Mouse (Mus musculus): ENCODE measurements around the gene Cdkl3. TPM values are rescaled to one million over a fixed set of nuclear protein-coding genes. Genes with fewer than 3 reads are reported as not detected.

Gene Cdkl3
- total RNA-seq, 2 experiments from 2014 or later, result 3.3 to 4.8 TPM

DNA sequence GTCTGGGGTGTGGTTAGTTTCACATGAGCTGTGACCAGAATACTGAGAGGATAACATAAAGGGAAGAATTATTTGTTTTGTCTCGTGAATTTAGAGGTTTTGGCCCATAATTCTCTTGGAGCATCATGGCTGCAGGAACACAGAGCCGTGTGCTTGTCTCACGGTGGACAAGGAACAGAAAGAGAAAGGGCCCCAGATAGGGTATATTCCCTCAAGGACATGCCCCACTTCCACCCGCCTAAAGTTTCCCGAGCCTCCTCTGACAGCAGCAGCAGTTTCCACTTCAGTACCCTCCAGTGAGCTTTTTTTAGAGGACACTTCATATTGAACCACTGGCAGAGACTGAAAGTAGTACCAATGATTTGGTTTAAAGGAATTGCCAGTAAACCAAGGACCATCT is 7.5 kb downstream of the Cdkl3 start:
- no peak for DNase-seq

DNA sequence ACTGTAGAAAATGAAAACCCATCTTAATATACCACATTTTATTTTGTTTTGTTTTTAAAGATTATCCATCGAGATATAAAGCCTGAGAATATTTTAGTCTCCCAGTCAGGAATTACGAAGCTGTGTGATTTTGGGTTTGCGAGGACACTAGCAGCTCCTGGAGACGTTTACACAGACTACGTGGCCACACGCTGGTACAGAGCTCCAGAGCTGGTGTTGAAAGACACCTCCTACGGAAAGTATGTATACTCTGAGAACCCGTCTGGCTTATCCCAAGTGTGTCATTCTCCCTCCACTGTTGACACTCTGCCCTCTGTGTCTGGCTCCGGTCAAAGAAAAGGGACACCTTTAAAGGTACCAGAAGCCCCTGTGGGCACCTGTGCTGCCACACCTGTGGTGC is 14.2 kb downstream of the Cdkl3 start:
- no peak for DNase-seq

DNA sequence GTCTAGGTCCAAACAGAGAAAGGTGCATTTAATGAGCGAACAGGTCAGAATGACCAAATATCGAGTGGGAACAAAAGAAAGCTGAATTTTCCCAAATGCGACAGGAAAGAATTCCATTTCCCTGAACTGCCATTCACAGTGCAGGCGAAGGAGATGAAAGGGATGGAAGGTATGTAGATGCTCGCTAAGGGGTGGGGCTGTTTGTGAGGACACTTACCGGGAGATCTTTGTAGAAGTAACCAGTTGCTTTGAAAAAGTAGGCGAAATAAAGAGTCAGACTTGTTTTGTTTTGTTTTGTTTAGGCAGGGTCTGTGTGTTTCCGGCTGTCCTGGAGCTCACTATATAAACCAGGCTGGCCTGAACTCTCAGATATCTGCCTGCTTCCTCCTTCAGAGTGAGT is 28.3 kb downstream of the Cdkl3 start:
- no peak for DNase-seq

DNA sequence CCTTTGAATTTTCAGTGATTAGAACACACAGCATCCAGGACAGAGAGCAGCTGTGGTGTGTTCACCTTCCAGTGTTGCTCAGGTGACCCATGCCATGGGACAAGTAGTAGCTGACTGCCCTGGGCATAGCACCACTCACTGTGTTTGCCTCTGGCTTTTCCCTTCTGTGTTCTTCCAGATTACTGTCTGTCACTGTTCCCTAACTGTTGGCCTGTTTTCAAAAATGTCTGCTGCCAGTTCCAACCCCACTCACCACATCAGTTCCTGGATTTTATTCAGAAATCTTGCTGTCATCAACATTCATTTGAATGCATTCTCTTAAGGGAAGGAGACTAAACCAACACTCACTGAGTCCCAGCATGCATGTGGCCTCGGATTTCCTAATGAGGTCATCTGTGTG is 29.9 kb downstream of the Cdkl3 start:
- DNase-seq, result no peak

DNA sequence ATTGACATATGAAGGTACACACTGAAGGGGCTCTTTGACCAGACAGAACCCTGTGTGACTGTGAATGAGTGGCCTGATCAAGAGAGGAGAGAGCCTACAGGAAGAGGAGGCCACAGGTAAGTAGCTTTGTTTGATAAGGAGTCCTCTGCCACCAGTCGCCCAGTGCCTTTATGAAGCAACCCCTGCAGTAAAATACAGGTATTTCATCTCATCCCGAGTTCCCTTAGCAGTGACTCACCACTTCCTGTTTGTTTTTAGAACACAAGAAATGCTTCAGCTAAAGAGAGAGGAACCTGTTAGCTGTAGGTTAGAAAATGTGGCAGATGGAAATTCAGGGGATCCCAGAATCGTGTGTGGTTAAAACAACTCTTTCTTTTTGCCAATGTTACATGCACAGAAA is 31.9 kb downstream of the Cdkl3 start:
- no peak for DNase-seq

DNA sequence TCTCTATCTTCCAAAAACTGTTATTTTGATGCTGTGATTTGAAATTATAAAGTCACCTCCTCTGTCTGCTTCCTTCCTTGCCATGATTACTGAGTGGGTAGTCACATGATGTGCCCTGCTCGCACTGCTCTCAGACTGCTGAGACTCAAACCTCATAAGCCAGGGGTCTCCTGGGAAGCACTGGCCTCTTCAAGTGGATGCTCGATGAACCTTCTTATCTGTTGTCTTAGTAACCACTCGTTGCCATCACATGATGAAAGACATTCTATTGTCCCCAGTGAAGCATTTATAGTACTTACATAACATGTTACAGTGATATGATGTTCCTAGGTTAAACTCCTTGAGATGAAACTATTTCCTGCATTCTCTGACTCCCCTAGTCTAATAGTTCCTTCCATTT is 33.6 kb downstream of the Cdkl3 start:
- no peak for DNase-seq

DNA sequence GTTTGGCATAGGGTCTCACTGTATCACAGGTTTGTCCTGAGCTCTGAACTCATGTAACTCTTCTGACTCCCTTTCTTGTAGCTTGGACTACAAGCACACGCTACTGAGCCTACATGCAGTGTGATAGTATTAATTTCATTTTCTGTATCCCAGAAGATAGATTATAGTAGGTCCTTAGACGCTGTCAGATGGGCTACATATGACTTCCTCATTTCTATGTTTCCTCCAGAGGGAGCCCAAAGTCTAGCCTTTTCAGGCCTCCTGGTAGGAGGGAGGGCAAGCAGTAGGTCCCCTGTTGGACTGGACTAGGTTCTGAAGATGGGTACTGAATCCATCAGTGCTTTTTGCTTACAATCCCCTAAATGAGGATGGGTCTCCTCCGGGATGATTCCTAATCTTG is 39.2 kb downstream of the Cdkl3 start:
- no peak for DNase-seq

DNA sequence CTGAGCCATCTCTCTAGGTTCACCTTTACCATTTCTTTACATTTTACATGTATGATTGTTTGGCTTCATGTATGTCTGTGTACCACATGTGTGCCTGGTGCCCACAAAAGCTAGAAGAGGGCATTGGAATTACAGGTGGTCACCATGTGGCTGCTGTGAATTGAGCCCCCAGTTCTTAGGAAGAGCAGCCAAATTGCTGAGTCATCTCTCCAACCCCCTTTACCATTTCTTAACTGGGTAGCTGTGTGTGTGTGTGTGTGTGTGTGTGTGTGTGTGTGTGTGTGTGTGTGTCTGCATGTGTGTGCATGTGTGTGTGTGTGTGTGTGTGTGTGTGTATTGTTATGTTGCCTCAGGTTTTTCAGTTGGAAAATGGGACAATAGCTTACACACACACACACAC is 40.1 kb downstream of the Cdkl3 start:
- no peak for DNase-seq

DNA sequence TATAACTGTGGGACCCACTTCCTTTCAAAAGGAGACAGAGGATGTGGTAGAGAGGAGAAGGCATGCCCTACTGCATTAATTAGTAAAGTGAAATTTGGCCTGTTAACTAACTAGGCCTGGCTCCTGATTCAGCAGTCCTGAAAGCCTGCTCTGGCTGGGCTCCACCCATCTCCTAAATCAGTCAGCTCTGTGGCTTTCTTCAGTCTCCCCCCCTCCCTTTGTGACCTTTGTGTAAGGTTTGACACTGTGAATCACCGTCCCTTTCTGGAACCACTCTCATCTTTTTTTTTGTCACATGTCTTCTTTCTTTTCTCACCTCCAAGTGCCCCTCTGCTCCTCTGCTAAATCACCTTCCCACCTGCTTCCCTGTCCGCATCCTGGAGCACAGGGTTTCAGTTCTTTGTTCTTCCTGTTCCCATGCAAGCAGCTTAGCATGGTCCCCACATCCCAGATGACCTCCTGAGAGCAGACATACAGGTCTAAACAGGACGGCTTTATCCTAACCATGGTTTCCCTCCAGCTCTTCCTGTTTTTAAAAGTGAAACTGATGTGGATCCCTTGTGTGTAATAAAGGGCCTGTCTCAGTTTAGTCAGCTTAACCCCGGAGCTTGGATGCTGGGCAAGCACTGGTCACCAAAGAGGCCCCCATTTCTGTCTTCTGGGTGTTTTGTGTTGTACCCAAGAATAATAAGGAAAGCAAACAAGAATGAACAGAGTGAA is 42.6 kb downstream of the Cdkl3 start:
- peak; percentile 59 to 64 for DNase-seq

DNA sequence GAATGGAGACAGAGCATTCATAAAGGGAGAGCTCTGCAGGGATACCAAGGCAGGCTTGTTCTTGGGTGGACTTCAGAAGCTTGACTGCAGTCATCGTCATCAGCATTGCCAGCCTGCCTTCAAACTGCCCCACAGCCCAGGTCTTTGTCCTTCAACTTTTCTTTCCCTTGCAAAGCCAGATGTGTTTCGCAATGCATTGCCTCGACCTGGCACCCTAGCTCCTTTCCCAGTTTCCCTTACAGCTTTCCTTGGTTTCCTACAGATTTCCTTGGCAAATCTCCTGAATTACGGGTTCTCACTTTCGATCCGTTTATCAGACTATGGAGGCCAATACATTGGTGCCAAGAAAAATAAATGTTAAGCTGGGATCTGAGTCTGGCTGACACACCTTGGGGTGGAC is 49.4 kb downstream of the Cdkl3 start:
- DNase-seq, result peak; percentile 20 to 44

DNA sequence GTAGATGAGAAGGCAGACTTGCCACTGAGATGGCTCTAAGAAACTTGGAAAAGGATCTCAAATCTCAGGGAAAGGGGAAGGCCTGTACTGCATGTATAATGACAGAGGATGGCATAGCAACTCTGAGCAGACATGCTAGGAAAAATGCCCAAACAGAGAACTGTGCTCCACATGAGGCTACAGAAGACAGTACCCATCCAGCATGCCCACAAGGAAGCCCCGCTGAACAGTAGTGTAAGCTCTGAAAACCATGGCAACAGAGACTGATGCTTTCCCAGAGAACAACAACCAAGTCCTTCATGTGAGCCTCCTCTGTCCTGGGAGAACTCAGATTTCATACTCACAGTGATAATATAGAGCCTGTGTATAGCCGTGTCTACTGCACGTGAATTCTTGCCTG is 50.7 kb downstream of the Cdkl3 start:
- no peak for DNase-seq

DNA sequence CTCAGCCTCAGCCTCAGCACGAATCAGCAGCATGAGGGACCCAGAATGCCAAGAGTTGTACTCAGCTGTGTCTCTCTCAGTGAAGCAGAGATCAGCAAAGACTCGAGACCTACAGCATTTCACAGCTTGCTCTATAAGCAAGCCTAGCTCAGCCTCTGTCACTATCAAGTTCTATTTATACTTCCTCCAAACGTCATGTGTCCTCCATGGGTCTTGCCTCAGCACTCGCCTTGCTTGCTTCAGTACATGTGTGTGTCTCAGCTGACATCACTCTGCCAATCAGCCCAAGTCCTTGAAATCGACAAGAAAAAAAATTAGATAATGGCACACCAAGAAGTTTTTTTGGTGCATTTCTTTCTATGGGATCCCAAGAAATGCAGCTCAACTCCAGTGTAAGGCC is 52.2 kb downstream of the Cdkl3 start:
- no peak for DNase-seq

DNA sequence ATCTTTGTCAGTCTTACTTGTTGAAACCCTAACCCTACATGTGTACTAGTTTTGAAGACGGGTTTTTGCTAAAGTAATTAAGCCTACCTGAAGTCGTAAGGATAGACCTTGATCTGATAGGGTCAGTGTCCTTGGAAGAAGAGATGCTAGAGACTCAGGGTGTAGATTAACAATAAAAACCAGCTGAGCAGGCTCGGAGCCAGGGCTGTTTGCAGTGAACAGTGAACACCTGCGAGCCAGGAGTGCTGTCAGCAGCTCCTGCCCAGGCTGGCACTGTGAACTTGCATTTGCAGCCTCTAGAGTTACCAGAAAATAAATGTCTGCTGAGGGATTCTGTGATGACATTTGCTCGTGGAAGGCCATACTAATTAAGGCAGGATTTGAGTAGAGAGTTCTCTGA is 55.0 kb downstream of the Cdkl3 start:
- DNase-seq, result no peak

DNA sequence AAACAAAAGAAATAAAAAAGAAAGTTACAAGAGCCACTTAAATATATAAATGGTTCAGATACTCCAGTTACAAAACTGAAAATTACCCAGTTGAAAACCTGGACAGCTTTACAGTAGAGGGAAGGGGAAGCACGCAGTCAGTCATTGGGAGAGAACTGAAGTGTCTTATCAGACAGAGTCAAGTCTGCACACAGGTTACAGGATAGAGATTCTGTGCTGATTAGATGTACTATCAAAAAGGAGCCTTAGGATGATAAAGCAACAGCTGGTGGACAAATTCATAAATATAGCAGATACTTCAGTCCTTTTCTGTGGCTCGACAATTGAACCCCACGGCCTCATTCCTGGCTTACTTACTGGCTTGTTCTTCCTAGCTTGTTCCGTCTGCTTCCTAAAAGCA is 56.3 kb downstream of the Cdkl3 start:
- DNase-seq, result no peak

DNA sequence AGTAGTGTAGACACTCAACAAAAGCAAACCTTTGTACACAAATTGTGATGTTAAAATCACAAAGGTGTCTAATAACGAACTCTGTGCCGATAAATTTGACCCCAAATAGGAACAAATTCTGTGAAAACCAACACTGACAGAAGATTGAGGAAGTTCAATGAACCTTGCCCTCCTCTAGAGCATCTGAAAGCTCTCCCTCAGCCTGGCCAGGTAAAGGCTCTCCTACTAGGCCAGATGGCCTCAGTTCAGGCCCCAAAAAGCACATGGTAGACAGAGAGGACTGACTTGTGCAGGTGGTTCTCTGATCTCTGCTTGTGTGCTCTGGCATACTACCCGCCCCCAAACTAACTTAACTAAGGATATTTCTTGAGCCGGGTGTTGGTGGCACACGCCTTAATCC is 58.4 kb downstream of the Cdkl3 start:
- no peak for DNase-seq

DNA sequence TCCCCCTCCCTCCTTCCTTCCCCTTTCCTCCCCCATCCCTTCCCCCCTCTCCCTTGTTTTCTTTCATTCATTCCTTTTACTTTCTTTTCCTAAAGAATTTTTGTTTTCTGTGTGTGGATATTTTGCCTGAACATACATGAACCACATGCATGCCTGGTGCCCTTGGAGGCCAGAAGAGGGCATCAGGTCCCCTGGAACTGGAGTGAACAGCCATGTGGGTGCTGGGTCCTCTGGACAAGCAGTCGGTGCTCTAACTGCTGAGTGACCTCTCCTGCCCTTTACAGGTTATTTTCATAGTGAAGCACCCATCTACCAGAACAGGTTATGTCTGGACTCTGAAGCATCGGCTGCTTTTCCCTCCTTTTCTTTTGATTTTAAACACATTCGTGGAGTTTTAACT is 60.4 kb downstream of the Cdkl3 start:
- peak in 1 of 2 experiments; percentile 23 for DNase-seq

DNA sequence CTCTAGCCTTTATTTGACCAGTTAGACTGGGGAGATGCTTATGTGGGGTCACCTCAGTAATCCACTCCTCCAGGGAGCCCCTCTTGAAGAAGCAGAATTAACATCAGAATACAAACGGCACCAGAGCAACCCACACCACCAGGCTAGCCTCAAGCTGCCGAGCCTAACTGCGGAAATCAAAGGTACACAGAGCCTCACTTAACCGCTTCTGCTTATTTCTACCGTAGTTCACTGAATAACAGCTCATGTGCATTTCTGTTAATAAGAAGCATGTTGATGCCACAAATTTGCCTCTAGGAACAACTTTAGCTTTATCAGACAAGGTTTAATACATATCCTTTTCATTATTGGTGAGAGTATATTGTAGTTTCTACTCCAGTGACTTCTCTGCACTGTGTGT is 61.8 kb downstream of the Cdkl3 start:
- DNase-seq, result no peak

DNA sequence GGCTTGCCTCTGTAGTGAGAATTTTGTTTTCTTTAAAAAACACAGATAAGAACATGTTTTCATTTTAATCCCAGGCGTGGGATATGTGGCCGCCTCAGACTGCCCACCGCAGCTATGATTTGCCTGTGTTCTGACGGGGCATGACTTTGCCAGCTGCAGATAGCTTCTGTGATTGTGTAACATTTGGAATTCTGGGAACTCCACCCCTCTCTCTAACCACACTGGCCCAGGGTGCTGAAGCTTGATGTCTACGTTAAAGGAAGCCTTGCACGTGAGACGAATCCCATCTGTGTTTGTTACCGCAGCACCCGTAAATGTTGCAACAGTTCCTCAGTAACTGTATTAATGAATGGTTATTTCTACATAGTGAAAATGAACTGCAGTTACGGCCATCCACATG is 67.7 kb downstream of the Cdkl3 start:
- peak in 1 of 2 experiments; percentile 32 for DNase-seq

DNA sequence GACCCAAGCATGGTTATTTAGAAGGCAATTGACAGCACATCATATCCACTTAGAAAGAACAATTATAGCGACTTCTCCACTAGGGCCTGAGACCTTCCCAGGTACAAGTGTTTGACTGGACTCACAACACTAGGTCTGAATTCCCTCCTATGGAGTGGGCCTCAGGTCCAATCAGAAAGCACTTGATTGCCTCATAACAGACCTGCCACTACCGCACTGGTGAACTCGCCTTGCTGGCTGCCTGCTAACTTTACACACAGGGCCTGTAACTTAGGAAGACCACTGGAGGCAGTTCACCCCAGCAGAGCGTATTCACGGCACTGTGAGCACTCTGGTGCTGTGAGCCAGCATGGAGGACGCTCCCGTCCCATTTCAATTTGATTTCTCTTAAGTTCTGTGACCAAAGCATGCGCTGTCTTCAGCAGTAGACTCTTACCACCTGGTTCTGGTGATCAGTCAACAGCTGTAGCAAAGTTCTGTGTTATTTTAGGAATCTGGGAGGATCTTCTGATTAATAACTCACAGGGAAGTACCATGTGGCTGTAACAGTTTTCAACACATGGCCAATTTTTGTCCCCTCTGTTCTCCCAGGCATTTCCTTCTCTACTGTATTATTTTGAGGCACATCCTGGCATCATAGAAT is 69.6 kb downstream of the Cdkl3 start:
- DNase-seq, result no peak

DNA sequence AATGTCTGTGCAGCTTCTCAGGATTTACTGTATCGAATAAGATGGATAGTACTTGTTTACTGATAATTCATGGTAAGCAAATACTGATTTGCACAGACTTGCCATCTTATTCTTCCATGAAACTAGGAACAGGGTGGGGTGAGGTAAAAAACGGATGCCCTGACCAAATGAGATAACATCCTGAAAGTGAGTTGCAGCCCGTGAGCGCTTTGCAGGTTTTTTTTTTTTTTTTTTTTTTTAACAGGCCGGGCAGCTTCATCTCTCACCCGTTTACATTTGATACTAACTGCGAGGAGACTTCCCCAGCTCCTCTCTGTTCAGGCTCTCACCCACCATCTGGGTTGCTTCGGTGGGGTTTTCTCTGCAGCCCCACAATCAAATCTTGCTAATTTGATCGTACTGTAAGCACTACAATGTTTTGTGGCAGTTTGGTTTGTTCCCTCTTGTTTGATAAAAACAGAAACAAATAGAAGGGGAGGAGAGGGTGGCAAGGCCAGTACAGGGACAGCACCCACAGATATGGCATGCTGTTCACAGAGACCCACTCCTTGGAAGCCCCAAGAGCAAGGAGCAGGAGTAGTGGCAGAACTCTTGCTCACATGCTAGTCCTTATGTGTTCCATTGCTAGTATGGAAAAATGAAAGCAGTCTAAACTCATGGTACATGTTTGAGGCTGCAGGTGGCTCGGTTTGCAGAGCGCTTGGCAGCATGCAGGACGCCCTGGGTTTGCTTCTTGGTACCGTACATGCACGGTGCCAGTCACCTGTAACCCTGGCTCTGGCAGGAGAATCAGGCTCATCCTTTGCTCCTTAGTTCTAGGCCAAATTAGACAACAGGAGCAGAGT is 70.8 kb downstream of the Cdkl3 start:
- no peak for DNase-seq

DNA sequence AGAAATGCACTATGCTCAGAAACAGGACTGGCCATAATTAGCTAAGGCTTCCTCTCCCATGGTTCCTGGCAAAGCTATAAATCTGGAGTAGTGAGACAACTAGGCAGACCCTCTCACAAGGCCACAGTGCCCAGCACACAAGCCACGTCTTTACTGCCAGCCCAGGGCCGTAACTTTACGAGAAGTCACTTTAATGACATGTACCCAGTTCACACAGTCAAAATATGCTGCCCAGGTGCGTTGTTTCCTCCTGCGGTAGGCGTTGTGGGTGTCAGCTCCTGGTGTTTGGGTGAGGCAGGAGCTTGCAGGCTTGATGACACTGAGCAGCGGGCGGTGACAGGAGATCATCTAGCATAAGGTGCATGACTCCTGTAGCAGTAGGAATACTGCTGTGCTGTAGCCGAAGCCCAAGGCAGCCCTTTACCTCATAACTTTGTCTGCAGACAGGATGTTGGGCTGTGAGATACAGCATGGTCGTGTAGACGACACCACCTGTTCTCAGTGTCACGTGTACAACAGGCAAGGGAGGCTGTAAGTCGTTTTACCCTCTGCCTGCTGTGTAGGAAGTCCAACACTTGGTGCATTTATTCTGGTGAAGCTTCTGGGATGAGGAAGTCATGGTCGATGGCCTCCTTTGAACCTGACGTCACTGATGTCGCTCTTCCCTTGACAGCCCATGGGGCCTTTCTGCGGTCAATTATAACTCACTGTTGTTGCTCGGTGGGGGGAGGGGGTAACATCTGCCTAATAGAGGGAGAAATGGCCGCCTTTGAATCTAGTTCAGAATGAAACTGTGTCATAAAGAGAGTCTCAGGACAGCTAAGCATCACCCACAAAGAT is 72.0 kb downstream of the Cdkl3 start:
- peak in 1 of 2 experiments; percentile 8 for DNase-seq

DNA sequence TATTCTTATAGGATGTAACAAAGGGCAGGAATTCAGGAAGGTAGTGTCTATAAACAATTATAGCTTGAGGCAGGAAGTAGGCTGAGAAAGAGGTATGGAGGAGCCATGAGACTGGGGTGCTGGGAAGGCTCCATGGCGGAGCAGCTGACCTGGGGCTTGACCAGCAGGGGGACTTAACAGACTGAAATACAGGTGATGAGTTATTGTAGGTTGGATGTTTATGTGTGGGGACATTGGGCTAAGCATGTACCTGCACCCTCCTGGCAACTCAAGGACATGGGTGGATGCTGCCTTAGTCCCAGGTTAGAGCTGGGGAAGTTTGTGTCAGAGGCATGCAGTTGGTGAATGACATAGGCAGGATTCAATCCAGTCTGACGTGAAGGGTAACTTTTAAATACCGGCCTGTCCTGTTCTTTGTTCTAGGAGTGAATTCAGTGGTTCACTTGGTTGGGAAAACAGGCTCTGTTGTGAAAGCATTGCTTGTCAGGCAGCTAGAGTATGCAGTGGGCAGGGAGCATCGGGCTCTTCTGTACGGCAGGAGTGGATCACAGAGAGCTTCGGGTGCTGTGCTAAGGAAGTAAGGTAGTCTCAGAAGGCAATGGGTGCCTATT is 72.8 kb downstream of the Cdkl3 start:
- no peak for DNase-seq

Measured in adrenal gland, postnatal 36 days (tissue).